Mouse (Mus musculus) urinary bladder, adult 18-20 months (tissue): ENCODE data around the gene Cxcr1.
A peak's percentile ranks its signal among the peaks of the same experiment; 100 is the strongest.

Experiments used
- DNase-seq, 2 experiments: peaks; one replicate each; pipeline ENCODE4 v3.0.0; 2022; ENCODE audit warnings: low spot score in 2 of 2, mixed read lengths in 2 of 2

Gene Cxcr1

DNA sequence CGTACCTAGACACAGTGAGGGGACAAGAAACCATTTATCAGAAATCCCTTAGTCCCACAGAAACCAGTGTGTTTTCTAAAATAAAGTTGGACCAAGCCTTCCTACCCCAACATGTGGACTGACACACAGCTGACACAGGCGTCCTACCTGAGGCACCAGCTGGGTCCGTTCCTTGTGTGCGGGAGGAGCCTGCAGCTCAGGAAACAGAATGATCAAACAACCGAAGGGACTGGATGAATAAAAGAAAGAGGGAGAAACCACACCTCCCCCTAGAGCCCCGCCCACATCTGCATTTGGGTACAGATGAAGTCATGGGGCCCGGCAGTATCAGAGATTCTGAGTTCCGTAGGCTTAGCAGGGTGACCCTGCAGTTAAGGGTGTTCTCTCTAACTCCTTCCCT lies at the start of gene Cxcr1:
TSS of gene Cxcr1 (minus strand) at position 187 of the 400 bp plus-strand sequence.
- DNase-seq, result no peak

DNA sequence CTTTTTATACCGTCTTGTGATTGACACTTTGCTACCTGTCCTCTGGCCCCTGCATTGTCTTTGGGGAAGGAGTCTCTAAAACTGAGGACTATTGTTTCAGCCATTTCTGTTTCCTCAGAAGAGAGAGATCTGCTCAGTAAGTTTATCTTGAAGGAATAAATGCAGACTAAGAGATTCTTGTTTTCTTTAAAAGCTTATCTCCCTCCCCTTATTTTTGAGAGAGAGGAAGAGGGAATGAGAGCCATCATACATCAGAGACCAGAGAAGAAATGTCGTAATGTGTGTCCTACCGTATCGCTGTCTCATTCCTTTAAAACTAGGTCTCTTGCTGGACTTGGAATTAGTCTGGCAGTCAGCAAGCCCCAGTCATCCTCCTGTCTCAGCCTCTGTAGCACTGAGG lies 46.4 kb upstream of the Cxcr1 start:
- DNase-seq, result no peak

DNA sequence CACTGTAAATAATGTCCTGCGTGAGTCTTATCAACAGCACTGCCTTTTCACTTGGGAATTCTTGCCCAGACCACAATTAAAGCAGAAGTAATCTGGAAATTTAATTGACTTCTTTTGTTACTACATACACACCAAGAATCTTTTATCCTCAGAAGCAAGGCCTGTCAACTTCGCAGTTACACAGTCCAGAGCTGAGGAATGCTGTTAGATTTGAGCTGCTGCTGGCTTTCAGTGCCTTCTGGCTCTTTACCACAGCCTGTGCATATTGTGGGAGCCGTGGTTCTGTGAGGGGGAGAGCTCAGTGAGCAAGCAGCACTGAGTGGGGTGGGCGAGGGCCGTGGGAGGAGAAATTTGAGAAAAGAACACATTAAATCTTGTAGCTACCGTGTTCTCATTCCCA lies 45.9 kb upstream of the Cxcr1 start:
- no peak for DNase-seq

DNA sequence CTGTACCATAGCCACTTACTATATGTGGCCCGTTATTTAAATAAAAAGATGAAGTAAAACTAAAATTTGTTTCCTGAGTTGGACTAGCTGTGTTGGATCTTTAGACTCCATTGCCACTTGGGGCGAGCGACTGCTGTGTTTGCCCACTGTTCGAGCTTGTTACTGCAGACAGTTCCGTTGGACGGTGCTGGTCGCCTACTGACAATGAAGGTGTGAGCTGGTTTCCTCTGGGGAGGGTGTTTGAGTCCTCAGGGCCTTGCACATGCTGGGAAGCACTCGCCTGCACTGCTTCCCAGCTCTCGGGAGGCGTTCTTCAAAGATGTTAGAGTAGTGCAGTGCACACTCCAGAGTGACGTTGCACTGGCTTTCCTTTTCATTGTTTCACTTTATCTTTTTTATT lies 45.2 kb upstream of the Cxcr1 start:
- DNase-seq, result no peak

DNA sequence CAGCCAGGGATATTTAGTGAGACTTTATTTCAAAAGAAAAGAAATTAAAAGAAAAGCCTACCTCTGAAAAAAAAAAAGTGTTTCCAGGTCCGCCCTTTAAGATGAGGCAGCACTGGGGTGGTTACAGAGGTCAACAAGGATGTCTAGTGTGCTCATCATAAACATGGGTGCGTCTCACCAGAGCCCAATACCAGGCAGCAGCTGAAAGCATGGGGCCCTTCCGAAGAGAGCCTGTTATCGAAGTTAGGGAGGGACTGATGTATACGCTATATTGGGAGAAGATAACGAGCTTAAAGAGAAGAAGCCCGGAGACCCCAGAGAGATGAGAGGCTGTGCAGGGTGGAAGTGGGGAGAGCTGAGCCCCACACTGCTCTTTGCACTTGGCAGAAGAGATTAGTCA lies 44.7 kb upstream of the Cxcr1 start:
- no peak for DNase-seq

DNA sequence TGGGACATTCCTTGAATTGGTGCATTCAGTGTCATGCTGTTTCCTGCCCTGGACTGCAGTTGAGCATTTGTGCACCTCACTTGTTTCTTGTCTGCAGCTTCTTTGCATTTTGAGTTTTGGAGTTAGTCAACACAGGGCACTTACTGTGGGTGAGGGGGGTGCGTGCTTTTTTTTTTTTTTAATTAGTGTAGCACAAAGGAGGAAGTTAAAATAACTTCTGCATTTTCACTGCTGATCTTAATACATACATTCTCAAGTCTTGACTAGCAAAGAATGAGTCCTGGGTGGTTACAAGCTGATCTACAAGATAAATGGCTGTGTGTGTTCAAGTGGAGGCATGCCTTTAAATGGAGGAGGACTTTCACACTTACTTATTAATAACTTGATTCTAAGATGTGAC lies 43.7 kb upstream of the Cxcr1 start:
- DNase-seq, result no peak

DNA sequence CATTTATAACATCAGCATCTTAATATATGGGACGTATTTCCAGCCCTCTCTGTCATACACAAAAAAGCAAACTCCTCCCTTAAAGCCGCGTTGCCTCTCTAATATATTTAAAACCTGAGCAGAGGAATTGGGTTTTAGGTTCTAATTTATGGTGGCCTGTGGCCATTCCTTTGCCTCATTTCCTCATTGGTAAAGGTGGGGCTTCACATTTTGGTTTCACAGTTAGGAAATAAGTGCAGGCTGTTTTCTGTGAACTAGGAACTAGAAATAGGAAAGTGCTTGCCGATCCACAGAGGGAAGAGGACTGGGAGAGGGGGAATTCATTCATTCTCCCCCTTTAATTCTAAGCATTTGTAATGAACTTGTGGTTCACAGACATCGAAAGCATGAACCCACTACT lies 43.2 kb upstream of the Cxcr1 start:
- no peak for DNase-seq

DNA sequence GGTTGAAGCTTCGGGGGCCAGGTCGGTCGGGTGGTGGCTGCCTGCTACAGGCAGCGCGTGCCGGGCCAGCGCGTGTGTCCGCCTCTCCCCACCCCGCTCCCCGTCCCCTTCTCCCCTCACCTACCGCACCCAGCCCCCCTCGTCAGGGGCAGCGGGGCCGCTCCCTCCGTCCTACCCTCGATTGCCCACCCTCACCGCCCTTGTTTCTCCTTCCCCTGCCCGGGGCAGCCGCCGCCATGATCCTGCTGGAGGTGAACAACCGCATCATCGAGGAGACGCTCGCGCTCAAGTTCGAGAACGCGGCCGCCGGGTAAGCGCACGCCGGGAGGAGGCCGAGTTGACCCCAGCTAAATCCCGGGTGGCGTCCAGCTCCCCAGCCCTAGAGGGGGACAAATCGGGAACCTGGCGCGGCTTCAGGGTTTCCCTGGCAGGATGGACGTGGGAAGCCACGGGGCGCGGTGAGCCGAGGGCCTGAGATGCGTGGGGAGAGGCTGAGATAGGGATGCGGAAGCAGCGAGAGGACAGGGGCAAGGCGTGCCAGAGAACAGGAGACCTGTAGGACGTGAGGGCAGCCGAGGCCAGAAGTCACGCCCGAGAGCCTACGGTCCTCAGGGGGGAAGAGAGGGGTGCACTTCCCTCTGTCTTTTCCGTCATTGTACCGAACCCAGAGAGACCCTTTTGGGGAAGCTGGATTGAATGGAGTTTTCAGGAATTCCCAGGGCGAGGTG lies 42.3 kb upstream of the Cxcr1 start:
- DNase-seq, result peak in 1 of 2 experiments; percentile 45

DNA sequence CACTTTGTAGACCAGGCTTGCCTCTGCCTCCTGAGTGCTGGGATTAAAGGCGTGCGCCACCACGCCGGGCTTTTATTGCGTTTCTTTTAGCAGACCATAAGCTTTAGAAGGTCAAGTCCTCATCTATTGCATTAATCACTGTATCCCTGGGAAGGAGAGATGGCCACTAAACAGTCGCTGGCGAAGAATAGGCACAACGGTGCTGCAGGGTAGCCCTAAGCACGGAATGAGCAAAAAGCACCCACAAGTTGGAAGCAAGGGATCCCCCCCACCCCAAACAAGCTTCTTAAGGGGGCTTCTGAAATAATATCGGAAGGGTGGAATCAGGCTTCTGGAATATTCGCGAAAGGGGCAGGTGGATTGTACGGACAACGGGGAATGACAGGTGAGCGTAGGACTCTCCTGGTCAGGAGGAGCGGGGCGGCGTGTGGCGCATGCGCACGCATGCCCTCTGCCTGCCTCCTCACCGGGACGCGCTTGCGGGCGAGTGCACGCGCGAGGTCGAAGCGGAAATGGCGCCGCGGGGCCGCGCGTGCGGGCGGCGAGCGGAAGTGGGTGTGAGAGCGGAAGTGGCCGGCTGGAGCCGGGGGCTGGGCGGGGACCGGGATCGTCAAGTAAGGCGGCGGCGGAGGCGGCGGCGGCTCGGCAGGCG lies 41.6 kb upstream of the Cxcr1 start, which contains the start of gene Arpc2:
TSS of gene Arpc2 (plus strand) at position 147 of the 652 bp plus-strand sequence.
- peak; percentile 95 to 97 for DNase-seq

DNA sequence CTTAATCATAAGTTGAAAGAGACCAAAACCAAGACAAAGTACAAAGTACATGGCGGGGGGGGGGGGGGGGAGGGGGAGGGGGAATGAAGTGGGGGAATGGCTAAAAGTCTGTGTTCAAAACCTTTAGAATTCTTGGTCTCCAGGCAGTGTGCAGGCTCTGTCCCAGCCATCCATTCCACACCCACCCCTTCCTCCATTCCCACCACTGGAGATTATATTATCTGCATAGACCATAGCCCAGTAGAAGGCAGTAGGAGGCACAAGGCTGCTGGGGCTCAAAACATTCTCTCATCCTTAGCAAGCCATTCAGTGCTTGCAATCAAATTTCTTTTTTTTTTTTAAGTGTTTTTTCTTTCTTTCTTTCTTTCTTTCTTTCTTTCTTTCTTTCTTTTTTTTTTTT lies 36.6 kb upstream of the Cxcr1 start:
- no peak for DNase-seq

DNA sequence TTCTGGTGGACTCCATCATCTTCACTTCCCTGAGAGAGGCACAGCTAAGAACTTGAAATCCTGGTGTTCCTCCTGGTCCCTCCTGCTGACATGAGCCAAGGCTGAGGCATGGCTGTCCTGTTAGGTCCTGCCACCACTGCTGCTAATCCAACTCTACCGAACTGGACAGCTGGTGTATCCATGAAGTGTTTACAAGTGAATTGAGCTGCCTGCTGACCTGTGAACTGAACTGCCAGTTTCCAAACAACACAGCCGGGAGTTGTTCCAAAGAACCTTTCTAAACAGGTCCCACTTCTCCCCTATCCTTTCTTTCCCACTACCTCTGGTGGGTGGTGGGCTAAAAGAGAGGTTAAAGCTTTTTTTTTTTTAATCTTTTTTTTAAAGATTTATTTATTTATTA lies 35.5 kb upstream of the Cxcr1 start:
- DNase-seq, result no peak

DNA sequence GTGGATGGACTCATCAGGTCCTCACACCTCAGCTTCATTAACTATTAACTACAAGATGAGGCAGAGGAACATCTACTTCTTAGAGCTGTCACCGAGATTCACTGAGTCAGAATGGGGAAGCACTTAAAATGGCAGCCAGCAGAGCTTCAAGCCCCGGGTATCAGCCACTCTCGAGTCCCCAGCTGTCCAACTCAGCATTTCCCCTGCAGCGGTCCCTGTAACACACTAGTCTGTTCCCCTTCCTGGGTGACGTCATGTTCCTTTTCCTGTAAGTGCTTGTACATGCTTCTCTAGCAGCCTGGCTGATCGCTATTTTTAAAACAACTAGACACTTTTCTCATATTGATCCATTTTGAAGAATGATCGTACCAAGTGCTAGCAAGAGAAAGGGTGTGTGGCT lies 32.9 kb upstream of the Cxcr1 start:
- DNase-seq, result no peak

DNA sequence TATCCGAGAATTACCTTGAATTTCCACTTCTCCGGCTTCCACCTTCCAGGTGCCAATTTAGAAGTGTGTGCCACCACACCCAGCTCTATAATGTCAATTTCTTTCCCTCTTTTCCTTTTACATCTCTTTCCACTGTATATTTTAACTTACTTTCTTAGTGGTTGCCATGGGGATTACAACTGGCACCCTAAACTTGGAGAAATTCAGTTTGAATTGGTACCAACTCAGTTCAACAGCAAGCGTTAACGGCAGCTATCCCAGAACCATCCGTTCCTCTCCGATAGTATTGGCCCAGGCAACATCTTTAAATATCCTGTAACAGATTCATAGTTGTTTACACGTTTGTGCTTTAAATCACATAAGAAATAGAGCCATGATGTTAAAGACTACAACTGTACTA lies 25.5 kb upstream of the Cxcr1 start:
- no peak for DNase-seq

DNA sequence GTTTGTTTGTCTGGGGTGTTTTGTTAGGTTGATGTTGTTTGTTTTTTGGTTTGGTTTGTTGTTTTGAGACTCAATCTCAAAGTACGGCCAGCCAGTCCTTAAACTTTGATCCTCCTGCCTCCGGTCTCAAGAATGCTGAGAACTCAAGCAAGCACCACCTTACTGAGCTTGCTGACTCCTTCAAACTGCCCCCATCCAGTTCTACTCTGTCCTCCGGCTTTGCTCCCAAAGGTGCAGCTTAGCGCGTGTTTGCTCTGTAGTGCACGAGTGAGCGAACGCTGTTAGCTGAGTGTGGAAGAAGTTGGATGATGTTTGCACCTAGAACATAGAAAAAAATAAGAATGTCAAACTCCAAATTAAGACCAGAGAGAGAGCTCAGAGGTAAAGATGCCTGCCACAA lies 14.5 kb upstream of the Cxcr1 start:
- no peak for DNase-seq

DNA sequence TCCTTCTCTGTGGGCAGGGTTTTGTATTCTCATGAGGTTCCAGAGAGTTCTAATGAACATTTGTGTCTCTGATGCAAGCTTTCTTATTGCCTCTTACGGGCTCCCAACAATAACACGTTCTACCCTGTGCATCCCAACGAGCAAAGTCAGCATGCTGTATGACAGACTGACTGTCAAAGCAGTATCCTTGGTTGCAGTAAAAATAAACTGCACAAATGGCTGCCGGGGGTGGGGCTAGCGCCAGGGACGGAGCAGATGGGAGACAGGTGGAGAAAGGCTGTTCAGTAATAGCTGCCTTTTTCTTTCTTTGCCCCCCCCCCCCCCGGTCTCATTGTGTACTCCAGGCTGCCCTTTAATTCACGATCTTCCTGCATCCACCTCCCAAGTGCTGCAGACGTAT lies 13.5 kb upstream of the Cxcr1 start:
- DNase-seq, result no peak

DNA sequence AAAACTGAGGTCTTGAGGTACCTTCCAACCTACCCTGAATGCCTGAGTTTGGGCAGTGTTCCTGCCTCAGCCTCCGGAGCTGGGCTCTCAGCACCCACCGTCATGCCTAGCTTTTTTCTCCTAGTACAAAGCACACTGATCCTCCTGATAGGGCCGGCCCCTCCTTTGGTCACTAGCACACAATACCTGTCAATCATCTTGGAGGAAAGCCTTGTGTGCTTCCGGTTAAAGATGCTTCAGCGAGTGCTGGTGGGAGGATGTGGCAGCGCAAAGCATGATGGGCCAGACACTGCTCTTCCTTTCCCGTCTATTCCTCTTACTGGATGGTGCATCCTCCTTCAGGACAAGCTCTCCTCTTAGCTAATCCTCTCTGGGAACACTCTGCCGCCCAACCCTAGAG lies 12.2 kb upstream of the Cxcr1 start:
- DNase-seq, result no peak

DNA sequence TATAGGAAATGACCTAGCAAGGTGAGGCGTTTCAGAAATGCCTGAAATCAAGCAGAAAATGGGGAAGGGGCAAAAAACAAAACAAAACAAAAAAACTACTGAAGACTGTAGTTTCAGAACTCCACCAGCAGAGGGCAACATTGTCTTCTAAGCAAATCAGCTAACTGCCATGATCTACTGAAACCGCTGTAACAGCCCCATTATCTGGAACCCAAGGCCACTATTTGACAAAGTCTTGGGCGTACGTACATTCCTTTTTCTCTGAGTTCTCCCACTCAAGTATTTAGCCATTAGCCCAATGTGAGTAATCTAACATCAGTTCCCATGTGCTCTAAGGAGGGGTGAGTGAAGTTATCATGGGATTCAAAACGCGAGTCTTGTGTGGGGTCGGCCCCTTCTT lies 11.4 kb upstream of the Cxcr1 start:
- peak in 1 of 2 experiments; percentile 12 for DNase-seq

DNA sequence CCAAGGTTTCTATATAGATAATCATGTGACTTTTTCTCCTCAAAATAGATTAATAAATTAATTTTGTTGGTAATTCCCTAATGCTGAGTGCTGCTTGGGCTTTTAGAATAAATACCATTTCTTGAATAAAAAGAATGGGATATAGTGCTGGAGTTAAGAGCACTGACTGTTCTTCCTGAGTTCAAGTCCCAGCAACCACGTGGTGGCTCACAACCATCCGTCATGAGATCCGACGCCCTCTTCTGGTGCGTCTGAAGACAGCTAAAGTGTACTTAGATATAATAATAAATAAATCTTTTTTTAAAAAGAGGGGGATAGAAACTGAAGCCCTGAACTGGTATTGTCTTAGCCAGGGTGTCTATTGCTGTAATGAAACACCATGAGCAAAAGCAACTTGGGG lies 9.0 kb upstream of the Cxcr1 start:
- no peak for DNase-seq

DNA sequence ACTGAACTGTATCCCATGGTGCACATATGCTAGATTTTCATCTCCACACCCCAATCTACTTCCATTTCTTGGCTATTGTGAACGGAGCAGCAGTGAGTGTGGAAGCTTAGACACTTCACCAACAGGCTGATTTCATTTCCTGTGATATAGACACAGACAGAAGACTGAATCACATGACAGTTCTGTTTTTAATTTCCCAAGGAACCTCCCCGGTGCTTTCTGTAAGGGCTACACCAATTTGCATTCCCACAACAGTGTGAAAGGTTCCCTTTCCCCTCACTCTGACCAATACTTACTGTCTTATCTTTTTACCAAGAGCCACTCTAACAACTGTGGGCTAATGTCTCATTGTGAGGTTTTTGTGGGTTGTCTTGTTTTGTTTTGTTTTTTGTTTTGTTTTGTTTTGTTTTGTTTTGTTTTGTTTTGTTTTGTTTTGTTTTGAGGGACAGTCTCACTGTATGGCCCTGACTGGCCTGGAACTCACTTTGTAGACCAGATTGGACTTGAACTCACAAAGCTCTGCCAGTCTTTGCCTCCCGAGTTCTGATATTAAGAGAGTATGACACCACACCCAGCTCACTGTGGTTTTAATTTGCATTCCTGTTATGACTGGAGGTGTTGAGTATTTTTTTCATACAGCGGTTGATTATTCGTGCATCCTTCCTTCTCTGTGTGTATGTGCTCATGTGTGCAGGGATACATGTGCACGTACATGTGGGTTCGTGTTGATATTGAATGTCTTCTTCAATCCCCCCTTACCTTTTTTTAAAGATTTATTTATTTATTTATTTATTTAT lies 6.8 kb upstream of the Cxcr1 start:
- no peak for DNase-seq

DNA sequence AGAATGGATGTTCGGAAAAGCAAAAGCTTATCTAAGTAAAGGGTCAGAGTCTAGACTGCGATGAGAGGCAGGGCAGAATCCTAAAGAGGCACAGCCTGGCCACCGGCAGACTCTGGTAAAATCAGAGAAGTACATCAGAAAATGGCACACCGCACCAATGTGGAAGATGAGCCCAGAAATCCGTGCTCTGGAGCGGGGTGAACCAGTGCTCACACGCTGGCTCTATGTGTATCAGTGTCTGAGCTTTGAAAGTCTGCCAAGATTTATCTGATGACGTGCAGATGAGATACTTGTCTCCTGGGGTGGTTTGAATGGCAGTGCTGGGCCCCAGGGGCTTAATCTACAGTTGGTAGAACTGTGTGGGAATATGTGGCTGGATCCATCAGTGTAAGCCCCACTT lies 4.6 kb upstream of the Cxcr1 start:
- DNase-seq, result no peak

DNA sequence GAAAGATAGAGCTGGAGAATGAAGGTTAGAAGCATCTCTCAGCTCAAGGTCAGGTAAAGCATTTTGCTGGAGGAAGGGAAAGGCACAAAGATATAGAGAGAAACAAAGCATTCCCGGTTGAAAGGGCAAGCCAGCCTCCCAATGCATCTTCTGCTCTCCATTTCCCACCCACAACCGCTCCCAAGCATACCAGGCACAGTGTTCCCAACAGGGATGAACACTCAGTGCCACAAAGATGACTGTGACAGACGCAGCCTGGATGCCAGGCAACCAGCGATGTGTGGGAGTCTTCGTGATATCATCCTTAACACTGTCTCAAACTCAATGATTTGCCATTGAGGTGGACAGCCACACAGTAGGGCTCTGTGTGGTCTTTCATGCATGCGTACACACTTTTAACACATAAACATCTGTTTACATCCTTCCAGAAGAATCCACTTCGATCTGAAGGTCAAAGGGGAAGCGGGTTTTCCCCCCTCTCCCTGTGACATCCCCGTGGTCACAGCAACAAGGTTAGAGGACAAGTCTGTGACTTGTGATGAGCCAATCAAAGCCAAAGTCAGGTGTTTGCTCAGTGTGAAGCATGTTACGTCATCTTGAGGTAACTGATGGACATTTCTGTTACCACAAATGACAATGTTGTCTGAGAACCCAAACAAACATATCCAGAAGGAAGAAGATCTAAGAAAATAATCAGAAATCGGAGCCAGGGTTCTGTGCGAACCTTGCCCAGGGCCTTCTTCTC lies 3.5 kb upstream of the Cxcr1 start:
- no peak for DNase-seq
